Mouse (Mus musculus) G1E (cell line): ENCODE data around the gene Add1. TPM values are rescaled to one million over a fixed set of nuclear protein-coding genes. Genes with fewer than 3 reads are reported as not detected.

ENCODE experiments used
- ATAC-seq: 2 replicates; pipeline ENCODE4 v1.8.0; 2016; ENCODE audit warnings: mild to moderate bottlenecking; ENCODE audit not compliant: insufficient number of reproducible peaks, poor library complexity, low FRiP score, severe bottlenecking; ENCODE audit errors: extremely low read depth
- DNase-seq: peaks from one replicate; pipeline ENCODE4 v3.0.0; 2012; ENCODE audit warnings: low spot score
- H3K27me3 ChIP-seq: 2 replicates; pipeline ENCODE4 v1.6.1; 2012; ENCODE audit warnings: mild to moderate bottlenecking, low read length, inconsistent platforms; ENCODE audit not compliant: insufficient read depth
- H3K36me3 ChIP-seq: replicated peaks from 2 replicates; pipeline ENCODE3; 2012; ENCODE audit warnings: mild to moderate bottlenecking, inconsistent platforms
- H3K4me1 ChIP-seq: 2 replicates; pipeline ENCODE4 v1.6.1; 2012; ENCODE audit warnings: low read depth, low read length, inconsistent platforms, mixed read lengths; ENCODE audit not compliant: insufficient read depth
- H3K4me3 ChIP-seq: 2 replicates; pipeline ENCODE4 v1.5.1; 2012; ENCODE audit warnings: low read depth, mild to moderate bottlenecking, inconsistent platforms, low read length, moderate library complexity, mixed read lengths
- H3K9me3 ChIP-seq: replicated peaks from 2 replicates; pipeline ENCODE4 v1.6.1; 2012; ENCODE audit warnings: inconsistent platforms
- CTCF ChIP-seq: IDR thresholded peaks from 2 replicates; pipeline ENCODE4 v1.5.1; 2012; ENCODE audit warnings: low read depth, low read length, inconsistent platforms, mixed read lengths
- GATA1 ChIP-seq: IDR thresholded peaks from 2 replicates; pipeline ENCODE4 v1.6.1; 2012; ENCODE audit warnings: borderline replicate concordance, low read length, inconsistent platforms, mixed read lengths
- GATA2 ChIP-seq: IDR thresholded peaks from 2 replicates; pipeline ENCODE4 v1.6.1; 2012; ENCODE audit warnings: low read depth, low read length, inconsistent platforms, borderline replicate concordance
- POLR2AphosphoS5 ChIP-seq: IDR thresholded peaks from 2 replicates; pipeline ENCODE4 v1.6.1; 2012; ENCODE audit warnings: low read depth, low read length, inconsistent platforms; ENCODE audit not compliant: insufficient replicate concordance
- TAL1 ChIP-seq: conservative IDR thresholded peaks from 2 replicates; pipeline ENCODE4 v1.6.1; 2012; ENCODE audit warnings: low read depth, low read length, inconsistent platforms, mixed read lengths
- polyA plus RNA-seq: library from polyadenylated mRNA; stranded (reverse); fragments of >175 nt; gene quantifications from 2 replicates; pipeline ENCODE4 v1.2.3, GENCODE M21; 2012
- total RNA-seq, 2 experiments: library from RNA; stranded (forward) in 1 of 2; stranded (reverse) in 1 of 2; fragments of 200-1000 nt in 1 of 2; fragments of >200 nt in 1 of 2; fragmentation: Nextera tagmentation in 1 of 2; gene quantifications; 2 replicates each; pipeline ENCODE4 v1.2.3; 2014 to 2017

Add1 gene
- total and polyA plus RNA-seq, 3 experiments, result 103 to 257 (median 158) TPM

DNA sequence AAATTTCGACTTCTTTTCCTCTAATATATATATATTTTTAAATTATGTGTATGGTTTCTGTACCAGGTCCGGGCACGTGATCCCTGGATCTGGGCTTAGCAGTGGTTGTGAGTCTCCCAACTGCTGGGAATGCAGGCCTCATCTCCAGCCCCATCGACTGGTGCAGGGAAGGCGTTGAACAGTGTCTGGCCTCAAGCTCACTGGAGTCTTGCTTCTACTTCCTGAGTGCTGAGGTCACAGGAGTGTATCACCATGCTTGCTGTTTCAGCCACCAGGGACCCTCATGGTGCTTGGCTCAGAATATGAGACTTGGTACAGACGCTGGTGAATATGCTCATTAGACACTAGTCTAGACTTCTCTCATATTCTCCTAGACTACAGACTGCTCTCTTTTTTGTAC is 19.2 kb downstream of the Add1 start:
- Histone ChIP-seq H3K4me3 (no peak overlapping the region), H3K9me3 (no peaks in the 10 kb centered on the region), H3K4me1 (peaks cover 11% of the 10 kb centered on the region), H3K36me3 (peaks cover 38% of the 10 kb centered on the region), H3K27me3 (no peaks in the 10 kb centered on the region)
- no peak for DNase-seq
- TF ChIP-seq GATA2 (no peak), GATA1 (no peak), TAL1 (no peak), POLR2AphosphoS5 (no peak)
- no peak for ATAC-seq

- TF ChIP-seq POLR2AphosphoS5 (no peak), TAL1 (no peak), CTCF (no peak), GATA2 (no peak), GATA1 (no peak)
- H3K9me3 ChIP-seq, result no peaks in the 10 kb centered on the region
- peaks cover 41% of the 10 kb centered on the region for H3K36me3 ChIP-seq
- peaks cover 8% of the 10 kb centered on the region for H3K4me1 ChIP-seq
- no peak for DNase-seq
- ATAC-seq, result no peak
- H3K27me3 ChIP-seq, result no peaks in the 10 kb centered on the region
- no peak overlapping the region for H3K4me3 ChIP-seq
Measured at GRCm38 (mm10) chr5:34593202-34593727, 19.8 kb downstream of the Add1 start.

GRCm38 (mm10) chr5:34604576-34604975 is 31.1 kb downstream of the Add1 start:
- DNase-seq, result no peak
- no peak for TF ChIP-seq POLR2AphosphoS5
- TF ChIP-seq GATA1, result no peak
- no peak for TF ChIP-seq GATA2
- TF ChIP-seq TAL1, result no peak
- no peak for TF ChIP-seq CTCF
- peaks cover 2% of the 10 kb centered on the region; the same call in 1 of the 2 replicates for H3K4me1 ChIP-seq
- H3K9me3 ChIP-seq, result no peaks in the 10 kb centered on the region
- H3K4me3 ChIP-seq, result no peak overlapping the region
- no peak for ATAC-seq
- no peaks in the 10 kb centered on the region for H3K27me3 ChIP-seq
- H3K36me3 ChIP-seq, result peaks cover 74% of the 10 kb centered on the region

DNA sequence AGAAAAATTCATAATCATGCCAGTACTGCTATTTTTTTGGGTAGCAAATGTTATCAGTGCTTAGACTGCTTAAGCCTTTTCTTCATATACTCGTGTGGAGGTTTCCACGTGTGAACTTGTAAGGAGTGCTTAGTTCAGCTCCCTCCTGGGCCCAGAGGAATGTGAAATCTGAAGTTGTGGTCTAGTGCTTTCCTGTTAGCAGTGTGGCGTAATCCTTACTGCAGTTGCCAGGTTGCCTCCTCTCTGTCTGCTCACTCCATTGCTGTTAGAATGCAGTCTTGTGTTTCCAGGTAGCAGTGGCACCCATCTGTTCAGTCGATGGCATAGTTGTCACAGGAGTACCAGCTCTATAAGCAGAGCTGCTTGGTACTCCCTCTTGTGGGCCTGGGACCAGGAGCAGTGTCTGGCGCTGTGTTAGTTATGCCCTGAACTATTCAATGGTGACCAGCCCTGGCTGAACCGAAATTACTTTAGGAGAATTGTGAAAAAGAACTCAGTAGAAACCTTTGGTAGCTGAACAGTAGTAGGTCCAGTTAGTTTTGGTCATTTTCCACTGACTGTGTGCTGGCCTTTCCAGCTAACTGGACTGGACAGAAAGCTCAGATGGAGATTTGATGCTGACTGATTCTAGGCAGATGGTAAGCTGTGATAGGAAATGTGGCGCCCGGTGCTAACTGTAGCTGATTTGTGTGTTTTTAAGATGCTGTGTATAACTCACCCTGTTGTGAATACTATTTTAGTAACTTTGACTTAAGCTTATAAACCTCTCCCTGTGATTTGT is 33.8 kb downstream of the Add1 start:
- no peak overlapping the region for H3K4me3 ChIP-seq
- H3K4me1 ChIP-seq, result peaks cover 2% of the 10 kb centered on the region; the same call in 1 of the 2 replicates
- TF ChIP-seq TAL1 (no peak), CTCF (no peak), POLR2AphosphoS5 (no peak), GATA2 (no peak), GATA1 (no peak)
- no peak for ATAC-seq
- no peaks in the 10 kb centered on the region for H3K9me3 ChIP-seq
- H3K27me3 ChIP-seq, result no peaks in the 10 kb centered on the region
- DNase-seq, result no peak
- H3K36me3 ChIP-seq, result peaks cover 78% of the 10 kb centered on the region

GRCm38 (mm10) chr5:34608226-34608625 is 34.8 kb downstream of the Add1 start:
- Histone ChIP-seq H3K4me3 (no peak overlapping the region), H3K27me3 (no peaks in the 10 kb centered on the region), H3K9me3 (no peaks in the 10 kb centered on the region), H3K4me1 (no peaks in the 10 kb centered on the region), H3K36me3 (peaks cover 75% of the 10 kb centered on the region)
- DNase-seq (no peak), ATAC-seq (no peak)
- no peak for TF ChIP-seq GATA2
- TF ChIP-seq CTCF, result no peak
- TF ChIP-seq POLR2AphosphoS5, result no peak
- no peak for TF ChIP-seq TAL1
- no peak for TF ChIP-seq GATA1

DNA sequence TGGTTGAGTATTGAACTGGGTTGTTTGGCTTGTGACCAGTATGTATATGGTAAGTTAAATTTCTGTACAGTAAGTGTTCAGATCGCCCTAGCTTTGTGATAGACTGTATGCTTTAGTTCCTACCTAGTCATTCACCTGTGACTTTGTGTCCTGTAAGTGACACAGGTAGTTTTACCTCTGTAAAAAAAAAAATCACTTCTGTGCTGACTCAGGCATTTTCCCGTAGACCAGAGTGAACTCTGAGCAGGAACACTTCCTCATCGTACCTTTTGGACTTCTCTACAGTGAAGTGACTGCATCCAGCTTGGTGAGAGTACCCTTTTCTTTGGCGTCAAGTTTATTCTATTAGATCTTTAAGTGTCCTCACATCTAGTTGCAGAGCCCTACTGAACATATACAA is 36.5 kb downstream of the Add1 start:
- no peak for ATAC-seq
- no peak overlapping the region for H3K4me3 ChIP-seq
- no peaks in the 10 kb centered on the region for H3K27me3 ChIP-seq
- H3K4me1 ChIP-seq, result no peaks in the 10 kb centered on the region
- H3K9me3 ChIP-seq, result no peaks in the 10 kb centered on the region
- H3K36me3 ChIP-seq, result peaks cover 82% of the 10 kb centered on the region
- no peak for TF ChIP-seq GATA2
- TF ChIP-seq POLR2AphosphoS5, result no peak
- no peak for TF ChIP-seq CTCF
- TF ChIP-seq TAL1, result no peak
- no peak for TF ChIP-seq GATA1
- DNase-seq, result no peak
